Mouse (Mus musculus): ENCODE measurements around the gene Abcg8.

Gene Abcg8

DNA sequence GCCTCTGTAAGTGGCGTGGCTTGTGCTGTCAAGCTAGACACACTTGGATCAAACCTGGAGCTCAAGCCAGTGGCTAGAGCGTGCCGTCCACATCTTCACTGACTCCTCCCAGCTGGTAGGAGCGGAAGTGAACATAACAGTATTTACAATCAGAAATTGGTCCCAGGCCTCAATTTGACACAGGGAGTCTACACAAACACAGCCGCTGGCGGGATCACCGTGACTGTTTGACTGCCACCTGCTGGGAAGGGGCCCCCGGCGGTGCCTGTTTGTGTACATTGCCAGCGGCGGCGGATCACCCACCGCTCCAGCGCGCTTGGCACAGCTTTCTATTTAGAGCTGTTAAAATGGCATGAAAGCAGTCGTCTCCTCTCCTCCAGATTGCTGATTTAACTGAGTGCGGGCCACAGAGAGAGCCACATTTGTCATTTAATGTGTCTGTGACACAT is 33.3 kb downstream of the Abcg8 start:
- no peak for DNase-seq (ENCODE audit: low read depth, low spot score)

GRCm38 (mm10) chr17:84713563-84714164 is 37.6 kb downstream of the Abcg8 start:
- no peak for DNase-seq (ENCODE audit: low read depth, low spot score)

DNA sequence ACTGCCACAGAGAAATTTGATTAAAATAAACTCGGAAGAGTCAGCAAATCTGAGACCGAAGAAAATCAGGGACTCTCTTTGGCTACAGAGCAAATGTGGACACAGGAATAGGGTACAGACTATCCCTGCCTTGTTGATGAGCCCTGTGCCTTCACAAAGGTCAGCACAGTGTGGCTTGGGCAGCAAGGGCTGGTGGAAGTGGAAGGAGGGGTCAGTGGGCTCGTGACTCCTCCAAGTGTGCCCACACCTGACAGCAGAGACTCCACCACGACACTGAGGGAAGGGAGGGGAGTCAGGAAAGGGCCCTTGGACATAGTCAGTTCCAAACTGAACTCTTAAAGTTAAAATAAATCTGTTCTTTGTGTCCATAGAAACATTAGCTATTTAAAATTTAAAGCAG is 38.8 kb downstream of the Abcg8 start:
- no peak for DNase-seq (ENCODE audit: low read depth, low spot score)

- no peak for DNase-seq (ENCODE audit: low read depth, low spot score)
These were observed 40.3 kb downstream of the Abcg8 start for GRCm38 (mm10) chr17:84716252-84716872.

DNA sequence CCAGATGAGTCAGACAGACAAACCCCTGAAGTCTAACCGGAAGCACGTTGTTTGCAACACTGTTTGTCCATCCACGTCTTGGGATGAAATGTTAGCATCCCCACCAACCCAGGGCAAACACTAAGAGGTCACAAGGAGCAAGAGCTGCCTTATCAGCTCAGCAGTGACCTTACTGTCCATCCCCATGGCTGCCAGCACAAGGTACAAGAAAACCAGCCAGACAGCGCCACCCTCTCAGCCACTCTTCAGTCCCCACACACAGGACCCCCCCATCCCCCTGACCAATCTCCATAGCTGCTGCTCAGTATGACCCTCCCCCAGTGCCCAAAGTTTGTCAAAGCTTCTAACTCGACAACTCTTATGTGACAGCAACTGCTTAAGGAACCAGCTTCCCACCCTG is 41.3 kb downstream of the Abcg8 start:
- no peak for DNase-seq (ENCODE audit: low read depth, low spot score)

DNA sequence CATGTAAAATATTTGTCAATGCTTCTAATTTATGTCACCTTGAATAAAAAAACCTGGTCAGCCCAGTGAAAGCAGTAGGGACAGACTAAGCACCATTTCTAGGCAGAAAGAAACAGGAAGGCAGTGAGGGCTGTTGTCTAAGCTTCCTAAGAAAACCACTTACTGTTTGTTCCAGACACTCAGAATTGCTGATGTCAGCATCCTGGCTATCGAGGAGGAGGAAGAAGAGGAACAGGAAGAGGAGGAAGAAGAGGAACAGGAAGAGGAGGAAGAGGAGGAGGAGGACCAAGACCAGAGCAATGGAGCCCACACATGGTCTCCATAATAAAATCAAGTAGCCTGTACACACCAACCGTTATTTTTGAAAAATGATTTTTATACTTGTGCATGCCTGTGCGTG is 43.0 kb downstream of the Abcg8 start:
- DNase-seq (ENCODE audit: low read depth, low spot score), result no peak

- DNase-seq (ENCODE audit: low read depth, low spot score), result no peak
These were observed 47.9 kb downstream of the Abcg8 start for GRCm38 (mm10) chr17:84724028-84724427.

- DNase-seq (ENCODE audit: low read depth, low spot score), result no peak
These were observed 49.1 kb downstream of the Abcg8 start for GRCm38 (mm10) chr17:84725163-84725562.

DNA sequence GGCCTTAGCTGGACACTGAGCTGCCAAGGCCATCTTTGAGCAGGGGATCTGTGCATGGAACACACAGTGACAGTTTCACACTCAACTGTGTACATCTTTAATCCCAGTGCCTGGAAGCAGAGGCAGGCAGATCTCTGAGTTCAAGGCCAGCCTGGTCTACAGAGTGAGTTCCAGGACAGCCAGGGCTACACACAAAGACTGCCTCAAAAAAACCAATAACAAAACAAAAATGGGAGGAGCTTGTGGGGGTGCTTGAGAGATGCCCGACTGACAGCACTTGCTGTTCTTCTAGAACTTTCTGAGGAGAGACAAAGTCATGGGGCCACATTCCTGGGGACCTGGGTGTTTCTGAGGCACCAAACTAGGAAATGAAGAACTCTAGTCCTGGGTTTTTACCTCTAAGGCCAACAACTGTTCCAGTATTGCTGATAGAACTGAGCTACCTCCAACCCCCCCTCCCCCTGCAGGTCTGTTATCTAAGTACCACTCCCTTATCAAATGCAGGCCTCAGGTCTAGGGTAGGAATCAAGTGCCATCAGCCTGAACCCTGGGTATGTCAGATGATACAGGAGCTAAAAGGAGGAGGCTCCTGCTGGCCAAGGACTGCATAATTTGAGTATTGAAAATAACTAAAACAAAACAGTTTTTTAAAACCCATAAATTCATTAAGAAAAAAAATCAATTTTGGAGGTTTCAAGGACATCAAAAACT is 52.3 kb downstream of the Abcg8 start:
- DNase-seq (ENCODE audit: low read depth, low spot score), result no peak

DNA sequence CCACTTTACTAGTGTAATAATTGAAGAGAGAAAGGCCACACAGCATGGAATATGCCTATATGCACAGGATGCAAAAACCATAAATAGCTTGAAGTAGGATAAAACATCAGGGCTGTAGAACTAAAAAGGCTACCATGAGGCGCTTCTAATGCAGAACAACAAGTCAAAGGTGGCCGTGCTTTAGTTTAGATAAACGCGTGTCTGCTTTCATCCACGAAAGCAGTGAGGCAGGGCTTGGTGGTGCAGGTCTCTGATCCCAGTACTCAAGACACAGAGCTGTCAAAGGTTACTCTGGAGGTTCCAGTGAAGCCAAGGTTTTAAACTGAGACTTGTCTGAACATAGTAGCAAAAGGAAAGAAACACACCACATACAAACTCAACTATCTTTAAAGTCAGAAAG is 53.0 kb downstream of the Abcg8 start:
- DNase-seq (ENCODE audit: low read depth, low spot score), result no peak

DNA sequence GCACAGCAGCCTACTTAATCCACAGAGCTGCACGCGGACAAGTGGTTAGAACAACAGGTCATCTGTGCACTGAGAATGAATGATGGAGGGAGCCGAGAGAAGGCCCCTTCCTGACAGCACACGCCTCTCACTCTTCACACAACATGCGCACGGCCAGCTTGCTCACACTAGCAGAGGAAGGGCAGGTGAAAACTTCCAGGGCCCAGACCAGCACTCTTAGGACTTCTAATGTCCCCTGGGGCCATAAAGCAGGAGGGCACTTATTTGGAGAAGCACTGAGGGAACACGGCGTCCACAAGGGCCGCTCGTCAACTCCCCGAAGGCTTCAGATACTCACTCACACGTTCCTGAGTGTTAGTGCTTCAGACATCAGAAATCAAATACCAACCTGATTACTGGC is 55.3 kb downstream of the Abcg8 start:
- DNase-seq (ENCODE audit: low read depth, low spot score), result no peak

DNA sequence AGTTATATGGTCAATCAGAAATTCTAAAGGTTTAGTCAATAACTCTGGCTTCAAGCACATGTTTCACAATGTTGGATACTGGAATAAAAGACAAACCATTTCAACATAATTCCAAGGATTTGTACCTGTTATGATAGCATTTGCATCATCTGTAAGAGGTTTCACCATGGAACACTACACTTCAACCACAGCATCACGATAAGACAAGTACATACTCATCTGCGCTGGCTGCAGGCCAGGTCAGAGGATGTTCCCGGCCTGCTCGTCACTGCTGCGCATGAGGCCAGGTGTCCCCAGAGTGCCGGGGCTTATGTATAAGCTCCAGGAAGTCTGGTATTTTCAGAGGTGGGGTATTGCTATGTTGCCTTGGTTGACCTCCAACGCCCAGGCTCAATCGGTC is 56.5 kb downstream of the Abcg8 start:
- DNase-seq (ENCODE audit: low read depth, low spot score), result no peak

DNA sequence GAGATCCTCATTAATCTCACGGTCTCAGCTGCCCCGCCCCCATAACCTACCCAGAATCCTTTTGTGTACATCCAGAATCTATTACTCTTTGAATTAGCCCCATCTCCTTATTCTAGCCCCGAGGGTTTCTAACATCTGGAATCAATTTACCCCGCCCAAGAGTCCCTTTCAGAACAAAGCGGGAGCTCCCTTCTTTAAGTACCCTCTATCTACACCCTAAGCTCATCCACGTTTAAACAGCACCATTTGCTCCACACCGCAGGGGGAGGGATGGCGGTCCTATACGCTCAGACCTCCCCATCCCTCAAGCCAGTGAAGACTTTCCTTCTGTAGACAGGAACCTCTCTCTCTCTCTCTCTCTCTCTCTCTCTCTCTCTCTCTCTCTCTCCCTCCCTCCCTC is 60.6 kb downstream of the Abcg8 start:
- no peak for DNase-seq (ENCODE audit: low read depth, low spot score)

DNA sequence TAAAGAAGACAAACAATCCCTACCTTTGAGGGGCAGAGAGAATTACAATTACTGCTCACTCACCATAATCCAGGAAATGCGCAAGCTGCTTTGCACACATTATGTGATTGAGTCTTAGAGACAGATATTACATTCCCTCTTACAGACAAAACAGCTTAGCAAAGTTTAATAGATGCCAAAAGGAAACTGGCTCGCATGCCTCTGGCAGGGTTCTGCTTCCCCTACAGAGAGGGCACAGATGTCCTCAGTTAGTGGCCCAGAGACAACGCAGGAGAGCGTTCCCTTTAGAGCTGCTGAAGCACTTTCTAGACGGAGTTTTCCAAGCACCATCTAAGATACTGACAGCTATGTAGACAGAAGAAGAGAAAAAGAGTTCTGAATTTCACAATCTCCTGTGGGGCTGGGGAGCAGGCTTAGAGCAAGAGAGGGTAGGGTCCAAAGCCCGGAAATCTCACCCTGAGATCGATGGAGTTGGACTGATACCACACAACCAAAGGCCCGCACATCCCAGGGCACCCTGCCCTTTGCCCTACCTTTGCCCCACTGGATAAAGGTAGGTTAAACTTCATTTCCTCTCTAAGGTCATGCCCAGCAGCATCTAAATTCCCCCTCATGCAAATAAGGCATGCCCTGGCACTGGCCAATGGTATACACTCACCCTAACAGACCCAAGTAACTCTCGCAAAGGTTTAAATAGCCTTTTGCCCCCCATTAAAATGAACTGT is 62.1 kb downstream of the Abcg8 start:
- no peak for DNase-seq (ENCODE audit: low read depth, low spot score)

GRCm38 (mm10) chr17:84744256-84744655 is 68.2 kb downstream of the Abcg8 start:
- no peak for DNase-seq (ENCODE audit: low read depth, low spot score)

GRCm38 (mm10) chr17:84745001-84745400 is 68.9 kb downstream of the Abcg8 start:
- DNase-seq (ENCODE audit: low read depth, low spot score), result no peak

GRCm38 (mm10) chr17:84747212-84747611 is 71.1 kb downstream of the Abcg8 start:
- DNase-seq (ENCODE audit: low read depth, low spot score), result no peak

GRCm38 (mm10) chr17:84748152-84748682 is 72.1 kb downstream of the Abcg8 start:
- DNase-seq (ENCODE audit: low read depth, low spot score), result no peak

DNA sequence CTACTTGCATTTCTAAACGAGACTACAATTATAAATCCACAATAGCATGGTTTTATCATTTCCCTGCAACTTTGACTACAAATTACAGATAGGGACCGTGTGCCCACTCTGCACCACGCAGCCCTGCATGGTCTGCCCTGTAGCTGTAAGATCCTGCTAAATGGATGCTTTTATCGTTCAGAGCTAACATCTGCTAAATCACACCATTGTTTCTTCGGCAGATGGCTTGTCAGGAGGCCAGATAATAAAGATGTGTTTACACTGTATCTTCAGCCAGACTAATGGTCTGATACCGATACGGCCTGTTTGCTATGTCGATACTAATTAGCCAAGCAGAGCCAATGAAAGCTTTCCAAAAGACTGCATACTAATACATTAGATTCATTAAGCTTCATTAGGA is 73.2 kb downstream of the Abcg8 start:
- peak; percentile 37 for DNase-seq (ENCODE audit: low read depth, low spot score)
